Mouse (Mus musculus) E14TG2a.4 (cell line): ENCODE results near the gene Tm7sf2.

Experiments
- CTCF ChIP-seq: conservative IDR thresholded peaks from 2 replicates; pipeline ENCODE4 v1.5.1; 2014; ENCODE audit warnings: low read length
- NANOG ChIP-seq: IDR thresholded peaks from 2 replicates; pipeline ENCODE4 v1.6.1; 2014; ENCODE audit warnings: borderline replicate concordance, low read length, mixed read lengths
- POU5F1 ChIP-seq: IDR thresholded peaks from 2 replicates; pipeline ENCODE4 v1.6.1; 2014; ENCODE audit warnings: low read length, borderline replicate concordance

GRCm38 (mm10) chr19:6040002-6040401, 28.2 kb downstream of the Tm7sf2 start:
- TF ChIP-seq CTCF (no peak), NANOG (no peak), POU5F1 (no peak)
